ENCODE assay signal across 20 mouse cellular contexts in the genomic region with DNA sequence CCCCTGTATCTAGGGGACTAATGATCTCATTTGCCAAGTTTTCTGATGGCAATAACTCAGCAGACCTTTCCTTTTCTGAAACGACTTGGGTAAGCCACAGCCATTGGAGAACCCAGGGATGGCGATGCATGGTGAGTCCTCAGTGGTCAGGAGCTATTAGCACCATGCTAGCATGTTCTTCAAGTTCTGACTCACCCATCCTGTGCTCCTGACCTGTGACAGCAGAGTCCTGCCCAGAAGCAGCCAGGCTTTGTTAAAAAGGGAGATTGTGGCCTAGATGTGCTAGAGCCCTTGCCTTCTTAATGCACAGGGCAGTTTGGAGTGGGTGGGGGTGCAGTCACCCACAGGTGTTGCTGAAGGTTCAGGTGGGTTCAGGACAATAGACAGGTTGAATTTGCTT.
"Had no signal": no experiment of that assay in that cellular context is flagged by ENCODE, and none has a peak within 500 bp of the region (broad histone marks: within the 10 kb centered on the region; RNA-seq: fewer than 3 reads in every experiment).

No protein-coding gene starts in this region.

- H3K4me3 ChIP-seq: limb, embryonic 12.5 days; limb, embryonic 15.5 days; lung, embryonic 15.5 days; megakaryocyte, embryonic 14.5 days; myocyte; stomach, embryonic 15.5 days had no signal

- ATAC-seq: liver, postnatal 0 days; midbrain, embryonic 16.5 days had no signal

- H3K4me2 ChIP-seq: limb, embryonic 12.5 days; limb, embryonic 15.5 days; liver, embryonic 11.5 days; lung, embryonic 15.5 days; stomach, embryonic 15.5 days had no signal

- DNase-seq: kidney, adult 11 months; kidney, adult 8-10 months; kidney, postnatal 14 days; kidney, postnatal 4 days; left cerebral cortex, postnatal 4 days; liver, postnatal 0 days; lung, postnatal 10 days; lung, postnatal 36 days; right cerebral cortex, postnatal 25 days; spleen, adult 18-20 months; thymus, postnatal 25 days had no signal

- H3K27ac ChIP-seq: limb, embryonic 12.5 days; limb, embryonic 15.5 days; liver, embryonic 14.5 days; lung, embryonic 15.5 days; stomach, embryonic 15.5 days had no signal

- H3K27me3 ChIP-seq: limb, embryonic 12.5 days; limb, embryonic 15.5 days; lung, embryonic 15.5 days; megakaryocyte, embryonic 14.5 days; stomach, embryonic 15.5 days had no signal

- H3K9ac ChIP-seq: limb, embryonic 12.5 days; limb, embryonic 15.5 days; liver, embryonic 14.5 days; liver, postnatal 0 days; lung, embryonic 15.5 days; stomach, embryonic 15.5 days had no signal

- H3K4me1 ChIP-seq: limb, embryonic 12.5 days; limb, embryonic 15.5 days; lung, embryonic 15.5 days; stomach, embryonic 15.5 days had no signal

- H3K9me3 ChIP-seq: limb, embryonic 12.5 days; limb, embryonic 15.5 days; lung, embryonic 15.5 days; megakaryocyte, embryonic 14.5 days; stomach, embryonic 15.5 days had no signal
